ENCODE assay signal across 8 mouse cellular contexts in the genomic region with DNA sequence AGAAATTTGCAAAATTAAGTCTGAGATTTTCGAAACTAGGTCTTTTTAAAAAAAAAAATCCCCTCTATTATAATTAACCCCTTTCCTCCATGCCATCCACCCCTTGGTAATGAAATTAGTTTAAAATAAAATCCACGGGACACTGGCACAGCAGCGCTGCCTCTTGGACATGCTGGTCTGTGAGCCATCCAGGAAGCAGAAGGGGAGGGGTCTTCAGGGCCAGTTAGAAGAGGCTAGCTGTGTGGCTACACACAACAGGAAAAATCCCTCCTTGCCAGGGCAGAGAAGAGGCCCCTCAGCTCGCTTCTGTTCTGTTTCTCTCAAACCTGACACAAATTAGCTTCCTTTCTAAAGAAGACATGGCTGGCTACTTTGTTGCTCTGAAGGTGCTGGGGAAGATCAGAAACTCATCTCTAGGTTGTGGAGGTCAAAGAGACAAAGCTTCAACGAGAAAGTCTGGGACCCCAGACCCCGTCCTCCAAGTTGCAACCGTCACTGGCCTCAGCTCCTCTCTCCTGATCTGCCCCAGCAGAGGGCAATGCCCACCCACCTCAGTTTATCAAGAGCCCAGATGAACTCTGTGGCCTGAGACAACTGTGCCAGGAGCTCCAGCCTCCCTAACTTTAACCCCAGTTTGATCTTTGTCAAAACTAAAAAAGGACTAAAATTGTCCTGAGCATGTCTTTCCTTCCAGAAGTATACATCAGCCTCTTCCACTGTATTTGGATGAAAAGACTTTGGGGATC.
DNase-seq lines count a peak whose midpoint lies in the region; ATAC-seq and TF ChIP-seq lines count a peak whose summit lies in the region.

No protein-coding gene starts in this region.

- no peak overlapping the region for H3K4me2 ChIP-seq in midbrain, embryonic 16.5 days (ENCODE audit: low read length)
- H3K4me2 ChIP-seq in embryonic facial prominence, embryonic 13.5 days, result no peak overlapping the region
- H3K4me2 ChIP-seq in hindbrain, postnatal 0 days (ENCODE audit: low read depth, low read length), result no peak overlapping the region

- H3K4me3 ChIP-seq in midbrain, embryonic 10.5 days, result no peak overlapping the region
- H3K4me3 ChIP-seq in midbrain, embryonic 16.5 days (ENCODE audit: low read depth, low read length), result no peak overlapping the region
- H3K4me3 ChIP-seq in embryonic facial prominence, embryonic 13.5 days, result no peak overlapping the region
- no peak overlapping the region for H3K4me3 ChIP-seq in hindbrain, postnatal 0 days (ENCODE audit: low read length)

- peak overlapping the region; percentile 73 for H3K27ac ChIP-seq in midbrain, embryonic 10.5 days (replicated peaks)
- no peak overlapping the region for H3K27ac ChIP-seq in midbrain, embryonic 16.5 days (ENCODE audit: low read length)
- peak overlapping the region; percentile 64 for H3K27ac ChIP-seq in embryonic facial prominence, embryonic 13.5 days
- H3K27ac ChIP-seq in hindbrain, postnatal 0 days, result peak overlapping the region; percentile 70

- no peak for DNase-seq in midbrain, embryonic 10.5 days (ENCODE audit: low spot score)
- peak; percentile 43 for DNase-seq in hindbrain, postnatal 0 days (ENCODE audit: low spot score)
- DNase-seq in lung, postnatal 10 days, result peak; percentile 42
- no peak for DNase-seq in gastrocnemius, postnatal 10 days
- DNase-seq in urinary bladder, postnatal 36 days (ENCODE audit: low spot score in 2 of 2), result no peak
- no peak for DNase-seq in left cerebral cortex, adult 8-10 months (ENCODE audit: low spot score in 2 of 2)

- no peaks in the 10 kb centered on the region for H3K36me3 ChIP-seq in midbrain, embryonic 10.5 days
- H3K36me3 ChIP-seq in midbrain, embryonic 16.5 days (ENCODE audit: control insufficient read depth, insufficient read depth, low read length), result no peaks in the 10 kb centered on the region
- no peaks in the 10 kb centered on the region for H3K36me3 ChIP-seq in embryonic facial prominence, embryonic 13.5 days
- H3K36me3 ChIP-seq in hindbrain, postnatal 0 days (ENCODE audit: insufficient read depth, low read length), result no peaks in the 10 kb centered on the region

- TF ChIP-seq CTCF in hindbrain, postnatal 0 days (IDR thresholded peaks at IDR 0.05; ENCODE audit: low read depth), result peak; percentile 64

- H3K9ac ChIP-seq in midbrain, embryonic 16.5 days (ENCODE audit: low read depth, low read length), result no peak overlapping the region
- no peak overlapping the region; the same call in 1 of the 2 replicates for H3K9ac ChIP-seq in embryonic facial prominence, embryonic 13.5 days
- no peak overlapping the region for H3K9ac ChIP-seq in hindbrain, postnatal 0 days (replicated peaks; ENCODE audit: low read length)

- no peak for ATAC-seq in midbrain, embryonic 16.5 days
- no peak for ATAC-seq in embryonic facial prominence, embryonic 13.5 days (ENCODE audit: insufficient number of reproducible peaks, insufficient read depth, low FRiP score, low TSS enrichment, low read depth)
- peak; percentile 22; the same call in 1 of the 2 replicates for ATAC-seq in hindbrain, postnatal 0 days

- 52% methylated on average over 7 of the region's 7 CpGs for WGBS in midbrain, embryonic 10.5 days
- WGBS in midbrain, embryonic 16.5 days, result 50% methylated on average over 7 of the region's 7 CpGs
- 35% methylated on average over 7 of the region's 7 CpGs for WGBS in embryonic facial prominence, embryonic 13.5 days
- 32% methylated on average over 7 of the region's 7 CpGs for WGBS in hindbrain, postnatal 0 days

- no peaks in the 10 kb centered on the region for H3K27me3 ChIP-seq in midbrain, embryonic 10.5 days (ENCODE audit: low read depth, poor library complexity, severe bottlenecking)
- H3K27me3 ChIP-seq in midbrain, embryonic 16.5 days (ENCODE audit: control insufficient read depth, insufficient read depth, low read depth, low read length), result no peaks in the 10 kb centered on the region
- H3K27me3 ChIP-seq in embryonic facial prominence, embryonic 13.5 days, result no peaks in the 10 kb centered on the region
- no peaks in the 10 kb centered on the region for H3K27me3 ChIP-seq in hindbrain, postnatal 0 days (ENCODE audit: insufficient read depth, low read length)

- H3K4me1 ChIP-seq in midbrain, embryonic 10.5 days, result peaks cover 24% of the 10 kb centered on the region
- H3K4me1 ChIP-seq in midbrain, embryonic 16.5 days (ENCODE audit: control insufficient read depth, insufficient read depth, low read length), result no peaks in the 10 kb centered on the region
- H3K4me1 ChIP-seq in embryonic facial prominence, embryonic 13.5 days, result peaks cover 35% of the 10 kb centered on the region
- 0 out of 2 replicates have a peak, but pooled peaks cover 3% of the 10 kb centered on the region for H3K4me1 ChIP-seq in hindbrain, postnatal 0 days (ENCODE audit: insufficient read depth, low read length)

- no peaks in the 10 kb centered on the region for H3K9me3 ChIP-seq in midbrain, embryonic 10.5 days (replicated peaks)
- H3K9me3 ChIP-seq in midbrain, embryonic 16.5 days (replicated peaks; ENCODE audit: control insufficient read depth, low read length, poor library complexity, severe bottlenecking), result no peaks in the 10 kb centered on the region
- H3K9me3 ChIP-seq in embryonic facial prominence, embryonic 13.5 days, result no peaks in the 10 kb centered on the region
- no peaks in the 10 kb centered on the region for H3K9me3 ChIP-seq in hindbrain, postnatal 0 days (ENCODE audit: low read length)

Comparison
In these comparisons a context has a peak if more than half of its experiments do, and no peak if none do; other contexts are left out.
1. DNase-seq: peak in hindbrain, postnatal 0 days (single experiment) and lung, postnatal 10 days (single experiment); none in midbrain, embryonic 10.5 days (single experiment), gastrocnemius, postnatal 10 days (single experiment), urinary bladder, postnatal 36 days (0 of 2) and left cerebral cortex, adult 8-10 months (0 of 2).